Mouse (Mus musculus) embryo, embryonic 11 days (tissue): ENCODE results near the gene Hist2h4.
"Not testable (repeated sequence)": the region's sequence is repeated elsewhere in the genome, so short reads cannot be mapped to it uniquely, and the experiment has no call there.

Source experiments
- DNase-seq: peaks from one replicate; pipeline ENCODE4 v3.0.0-alpha.2; 2015

Hist2h4 gene

GRCm38 (mm10) chr3:96268776-96269378 lies 5.8 kb upstream of the Hist2h4 start:
- not testable (repeated sequence) for DNase-seq

GRCm38 (mm10) chr3:96268051-96268775 lies 5.1 kb upstream of the Hist2h4 start, which contains the start of gene Hist2h3b:
Gene Hist2h3b (plus strand): TSS chr3:96268654.
- DNase-seq: peak; percentile 91

- no peak for DNase-seq
Observed at GRCm38 (mm10) chr3:96267541-96267940, 4.4 kb upstream of the Hist2h4 start.

- DNase-seq: no peak
Observed at GRCm38 (mm10) chr3:96266132-96266710, 3.1 kb upstream of the Hist2h4 start.

GRCm38 (mm10) chr3:96264404-96264949 lies 1.4 kb upstream of the Hist2h4 start:
- no peak for DNase-seq

GRCm38 (mm10) chr3:96263558-96264403 lies 670 bp upstream of the Hist2h4 start:
- peak; percentile 69 for DNase-seq

GRCm38 (mm10) chr3:96262216-96262875 lies 765 bp downstream of the Hist2h4 start:
- peak; percentile 90 for DNase-seq

- DNase-seq: no peak
Observed at GRCm38 (mm10) chr3:96261623-96262022, 1.5 kb downstream of the Hist2h4 start.

- no peak for DNase-seq
Observed at GRCm38 (mm10) chr3:96260220-96260619, 2.9 kb downstream of the Hist2h4 start.

- no peak for DNase-seq
Observed at GRCm38 (mm10) chr3:96257190-96257589, 5.9 kb downstream of the Hist2h4 start.

- DNase-seq: no peak
Observed at GRCm38 (mm10) chr3:96255926-96256593, 7.1 kb downstream of the Hist2h4 start.

- peak; percentile 68 for DNase-seq
Observed at GRCm38 (mm10) chr3:96254683-96255355, 8.3 kb downstream of the Hist2h4 start.

GRCm38 (mm10) chr3:96251787-96252186 lies 11.3 kb downstream of the Hist2h4 start:
- no peak for DNase-seq

GRCm38 (mm10) chr3:96250890-96251289 lies 12.2 kb downstream of the Hist2h4 start:
- no peak for DNase-seq

GRCm38 (mm10) chr3:96249034-96249345 lies 14.1 kb downstream of the Hist2h4 start:
- no peak for DNase-seq

- DNase-seq: no peak
Observed at GRCm38 (mm10) chr3:96248141-96249033, 14.7 kb downstream of the Hist2h4 start.

- peak; percentile 41 for DNase-seq
Observed at GRCm38 (mm10) chr3:96247356-96248140, 15.6 kb downstream of the Hist2h4 start.

GRCm38 (mm10) chr3:96246427-96246856 lies 16.7 kb downstream of the Hist2h4 start, which contains the start of gene Hist2h3c1:
Gene Hist2h3c1 (plus strand): TSS chr3:96246685.
- not testable (repeated sequence) for DNase-seq

GRCm38 (mm10) chr3:96246018-96246417 lies 17.1 kb downstream of the Hist2h4 start:
- DNase-seq: not testable (repeated sequence)
